Mouse (Mus musculus) left cerebral cortex, postnatal 25 days (tissue): ENCODE measurements around the gene B3gnt7. TPM values are rescaled to one million over a fixed set of nuclear protein-coding genes. Genes with fewer than 3 reads are reported as not detected.

Source experiments
- DNase-seq, 2 experiments: peaks; one replicate each; pipeline ENCODE4 v3.0.0; 2022; ENCODE audit warnings: low spot score in 2 of 2, mixed read lengths in 1 of 2
- intact Hi-C: fragments of 180-260 bp; cut with DNase I; formaldehyde crosslinking; loops from one replicate; pipeline ENCODE4 v1.15.1; 2025
- total RNA-seq, 2 experiments: library from RNA; stranded (reverse); gene quantifications; 2 replicates each; pipeline ENCODE4 v1.2.3; 2021

The B3gnt7 gene
- 1 to 10 TPM; 1.2 to 1.4 TPM for total RNA-seq

DNA sequence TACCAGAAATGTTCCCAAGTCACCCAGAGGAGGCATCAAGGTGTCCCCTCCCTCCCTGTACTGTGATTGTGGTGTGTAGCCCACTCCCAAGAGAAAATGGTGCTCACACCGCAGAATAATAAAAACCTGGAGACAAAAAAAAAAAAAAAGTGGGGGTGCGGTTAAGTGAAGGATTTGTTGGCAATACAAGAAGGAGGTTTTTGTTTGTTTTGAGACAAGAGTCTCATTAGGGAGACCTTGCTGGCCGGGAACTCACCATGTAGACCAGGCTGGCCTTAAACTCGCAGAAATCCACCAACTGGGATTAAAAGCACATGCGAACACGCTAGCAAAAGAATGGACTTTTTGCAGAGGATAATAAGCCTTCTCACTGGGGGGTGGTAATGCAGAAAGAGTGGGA lies at the start of gene B3gnt7:
B3gnt7 (plus strand) TSS at position 301 of the 400 bp plus-strand sequence.
- no peak for DNase-seq
- intact Hi-C loops = no loop called here

DNA sequence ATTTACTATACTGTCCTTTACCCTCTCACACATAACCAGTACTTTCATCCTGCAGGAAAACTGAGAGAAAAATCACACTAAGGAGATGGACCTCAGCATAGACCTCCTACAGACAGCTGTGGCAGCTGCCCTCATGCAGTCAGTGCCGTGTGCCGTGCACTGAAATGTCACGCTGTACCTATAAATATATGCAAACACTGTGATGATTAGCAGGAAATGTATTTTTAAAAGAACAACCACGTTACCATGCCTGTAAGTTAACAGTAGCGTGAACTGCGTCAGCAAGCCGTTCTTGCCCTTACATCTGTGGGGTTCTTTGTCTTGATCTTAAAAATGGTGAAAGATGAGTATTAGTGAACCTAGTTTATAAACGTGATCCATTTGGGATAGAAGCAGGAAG lies 49.2 kb upstream of the B3gnt7 start:
- intact Hi-C loops = no loop called here
- DNase-seq = no peak

DNA sequence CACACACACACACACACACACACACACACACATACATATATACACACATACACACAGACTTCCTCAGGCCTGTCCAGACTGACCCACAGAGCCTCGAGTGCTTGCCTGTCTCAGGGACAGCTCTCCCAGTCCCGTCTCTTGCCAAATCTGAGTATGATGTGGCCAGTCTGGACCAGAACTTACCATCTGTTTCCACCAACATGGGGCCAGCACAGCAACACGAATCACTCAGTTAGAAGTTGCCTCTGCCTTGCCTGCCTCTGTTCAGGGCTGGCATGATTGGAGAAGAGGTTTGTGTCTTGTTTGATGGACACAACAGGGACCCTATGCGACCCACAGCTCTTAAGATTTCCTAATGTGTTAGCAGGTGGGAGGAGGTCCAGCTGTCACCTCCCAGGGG lies 46.3 kb upstream of the B3gnt7 start:
- intact Hi-C loops = no loop called here
- no peak for DNase-seq

DNA sequence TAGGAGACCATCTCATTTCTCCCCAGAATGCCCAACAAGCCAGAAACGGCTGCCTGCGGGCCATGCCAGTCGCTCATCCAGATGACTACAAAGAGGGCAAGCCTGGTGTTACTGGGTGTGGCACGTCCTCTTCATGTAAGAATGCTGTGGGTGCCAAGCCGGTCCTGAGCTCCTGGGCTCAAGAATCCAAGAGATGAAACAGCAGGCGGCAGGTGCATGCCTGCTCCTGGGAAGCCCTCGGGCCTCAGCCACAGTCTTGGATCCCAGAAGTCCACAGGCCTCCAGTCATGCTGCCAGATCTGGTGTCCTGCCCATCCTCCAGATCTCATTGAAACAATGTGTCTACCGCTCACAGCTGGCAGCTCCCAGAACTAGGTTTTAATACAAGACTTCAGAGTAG lies 45.4 kb upstream of the B3gnt7 start:
- no peak for DNase-seq
- intact Hi-C loops = no loop called here

DNA sequence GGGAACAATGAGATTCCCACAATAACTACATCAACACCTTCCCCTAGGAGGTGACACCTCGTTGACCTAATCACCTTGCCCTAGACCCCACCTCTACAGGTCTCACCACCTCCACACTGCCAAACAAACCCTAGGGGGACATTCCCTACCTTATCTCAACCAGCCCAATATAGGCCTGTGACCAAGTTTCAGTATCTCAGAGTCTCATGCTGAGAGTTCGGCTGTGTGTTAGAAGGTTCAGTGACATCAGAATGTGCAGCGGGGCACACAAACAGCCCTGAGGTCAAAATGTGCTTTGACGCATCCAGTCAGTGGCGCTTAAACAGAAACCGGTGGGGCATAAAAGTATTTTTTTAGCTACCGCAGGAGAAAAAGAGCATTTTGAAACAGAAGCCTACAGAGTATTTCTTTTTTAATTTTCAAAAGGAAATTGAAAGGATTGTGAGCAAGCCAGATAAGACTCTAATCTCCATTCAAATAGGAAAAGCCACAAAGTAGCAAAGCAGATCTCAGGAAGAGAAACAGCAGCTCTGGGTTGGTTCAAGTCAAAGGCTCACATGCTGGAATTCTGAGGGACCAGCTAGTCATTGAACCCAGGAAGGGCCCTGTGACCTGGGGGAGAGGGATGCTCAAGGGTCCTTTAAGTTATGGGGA lies 44.3 kb upstream of the B3gnt7 start:
- no peak for DNase-seq
- intact Hi-C loops = no loop called here

DNA sequence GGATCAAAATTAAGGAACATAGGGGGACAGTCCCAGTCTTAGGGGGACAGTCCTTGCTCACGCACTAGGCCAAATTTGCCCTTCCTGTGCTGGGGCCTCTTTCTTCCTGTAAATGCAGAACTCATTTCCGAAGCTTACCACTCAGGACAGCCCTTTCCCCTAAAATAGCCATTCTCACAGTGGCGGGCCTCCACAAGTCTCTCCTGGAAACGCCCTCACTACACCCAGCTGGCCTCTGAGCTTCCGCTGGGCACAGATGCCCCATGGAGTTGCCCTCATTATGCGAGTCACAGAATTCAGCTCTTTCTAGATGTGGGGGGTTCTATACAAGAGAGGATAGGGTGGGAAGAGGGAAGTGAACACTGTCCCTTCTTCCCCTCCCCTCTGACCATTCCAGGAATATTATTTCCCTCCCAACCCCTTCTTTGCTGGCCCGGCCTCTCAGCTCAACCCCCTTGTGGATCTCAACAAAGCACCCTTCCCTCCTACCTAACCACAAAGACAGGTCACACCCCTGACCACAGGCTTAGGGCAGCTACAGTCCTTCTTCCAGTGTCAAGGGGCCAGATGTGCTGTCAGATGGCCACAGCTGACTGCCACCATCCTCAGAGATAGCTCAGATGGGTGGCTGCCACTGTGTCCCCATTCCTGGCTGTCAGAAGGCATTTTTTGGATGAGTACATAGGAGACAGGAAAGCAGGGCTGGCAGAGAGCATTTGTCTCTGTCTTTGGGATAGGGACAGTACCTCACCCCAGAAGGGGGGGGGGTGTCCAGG lies 38.9 kb upstream of the B3gnt7 start:
- no peak for DNase-seq
- intact Hi-C loops = no loop called here

DNA sequence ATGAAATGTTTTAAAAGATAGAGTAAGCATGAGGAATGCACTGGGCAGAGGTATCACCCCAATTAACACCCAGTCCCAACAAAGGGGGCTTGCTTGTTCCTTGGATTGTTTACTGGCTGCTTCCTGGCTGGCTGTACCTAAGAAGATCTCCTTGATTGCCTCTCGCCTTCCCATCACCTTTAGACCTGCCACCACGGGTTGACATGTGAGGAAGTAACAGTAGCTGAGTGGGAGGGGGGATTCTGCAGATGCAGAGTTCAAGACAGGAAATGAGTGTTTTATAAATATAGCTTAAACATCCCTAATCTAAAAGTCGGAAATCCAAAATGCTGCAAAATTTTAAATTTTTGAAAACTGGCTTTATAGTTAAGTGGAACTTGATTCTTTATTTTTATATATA lies 37.6 kb upstream of the B3gnt7 start:
- intact Hi-C loops = no loop called here
- DNase-seq = no peak

DNA sequence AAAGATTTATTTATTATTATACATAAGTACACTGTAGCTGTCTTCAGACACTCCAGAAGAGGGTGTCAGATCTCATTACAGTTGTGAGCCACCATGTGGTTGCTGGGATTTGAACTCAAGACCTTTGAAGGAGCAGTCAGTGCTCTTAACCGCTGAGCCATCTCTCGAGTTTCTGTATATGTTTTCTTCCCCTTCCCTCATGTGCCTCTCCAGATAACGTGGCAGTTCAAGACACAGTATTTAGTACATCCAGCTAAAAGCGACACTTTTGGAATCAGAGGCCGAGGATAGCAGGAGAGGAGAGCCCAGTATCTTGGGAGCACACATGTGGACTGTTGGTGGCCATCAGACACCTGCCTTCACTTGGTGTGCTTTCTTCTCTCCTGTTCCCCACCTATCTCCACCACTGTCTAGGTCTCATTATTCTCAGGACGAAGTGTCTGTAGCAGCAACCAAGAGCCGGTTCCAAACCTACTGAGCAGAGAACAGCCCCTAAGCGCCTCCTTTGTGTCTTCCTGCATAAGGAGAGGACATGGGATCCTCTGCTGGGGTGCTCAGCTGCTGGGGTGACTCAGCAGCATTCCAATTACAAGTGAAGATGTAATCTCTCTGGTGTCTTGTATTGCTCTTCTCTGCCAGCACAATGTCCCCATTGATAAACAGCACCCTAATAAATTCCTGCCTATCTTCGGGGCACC lies 34.0 kb upstream of the B3gnt7 start:
- intact Hi-C loops = no loop called here
- no peak for DNase-seq

DNA sequence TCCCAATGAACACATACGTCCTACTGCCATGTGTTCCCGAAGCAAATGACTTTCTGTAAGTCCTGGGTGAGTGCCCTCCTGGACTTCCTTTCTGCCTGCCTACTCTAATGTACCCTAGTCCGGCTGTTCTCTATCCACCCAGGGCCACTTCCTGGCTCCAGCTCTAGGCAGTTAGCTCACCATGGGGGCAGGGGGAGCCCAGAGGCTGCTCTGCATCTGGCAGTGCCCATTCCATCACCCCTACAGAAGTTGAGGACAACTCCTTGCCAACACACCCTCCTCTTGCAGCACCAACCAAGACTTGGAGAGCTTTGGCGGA lies 33.5 kb upstream of the B3gnt7 start:
- intact Hi-C loops = no loop called here
- no peak for DNase-seq

DNA sequence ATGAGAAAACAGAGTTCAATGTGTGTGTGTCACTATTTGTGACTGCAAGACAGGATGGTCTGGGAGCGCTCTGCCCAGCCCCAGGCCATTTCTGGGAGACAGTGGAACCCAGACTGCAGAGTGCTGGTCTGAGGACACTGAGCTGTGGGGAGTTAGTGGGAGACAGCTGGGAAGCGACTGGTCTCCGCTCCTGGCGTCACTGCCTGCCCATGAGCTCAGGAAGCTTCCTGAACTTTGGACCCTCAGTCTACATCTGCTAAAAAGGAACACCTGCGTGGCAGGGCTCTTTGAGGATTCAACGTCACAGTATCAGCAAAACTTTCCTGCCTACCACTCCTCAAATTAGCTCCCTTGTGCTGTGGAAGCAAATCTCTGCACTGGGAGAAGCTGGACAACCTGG lies 30.9 kb upstream of the B3gnt7 start:
- intact Hi-C loops = no loop called here
- DNase-seq = no peak

DNA sequence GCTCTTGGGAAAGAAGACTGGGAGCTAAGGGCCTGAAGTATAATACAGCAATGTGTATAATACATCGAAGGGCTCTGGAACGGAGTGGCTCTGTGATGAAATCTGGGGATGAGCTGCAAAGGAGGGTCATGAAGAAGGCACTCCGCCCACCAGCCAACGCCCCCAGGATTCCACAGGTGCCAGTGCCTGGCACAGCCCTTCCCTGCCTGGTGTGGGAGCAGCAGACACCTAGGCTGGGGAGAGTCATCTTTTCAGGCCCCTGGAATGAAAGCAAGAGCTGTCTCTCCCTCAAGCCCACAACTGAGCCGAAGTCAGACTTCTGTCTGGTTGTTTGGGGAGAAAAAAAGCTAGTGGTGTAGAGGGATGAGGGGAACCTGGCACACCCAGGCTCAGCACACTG lies 25.6 kb upstream of the B3gnt7 start:
- intact Hi-C loops = no loop called here
- DNase-seq = no peak

DNA sequence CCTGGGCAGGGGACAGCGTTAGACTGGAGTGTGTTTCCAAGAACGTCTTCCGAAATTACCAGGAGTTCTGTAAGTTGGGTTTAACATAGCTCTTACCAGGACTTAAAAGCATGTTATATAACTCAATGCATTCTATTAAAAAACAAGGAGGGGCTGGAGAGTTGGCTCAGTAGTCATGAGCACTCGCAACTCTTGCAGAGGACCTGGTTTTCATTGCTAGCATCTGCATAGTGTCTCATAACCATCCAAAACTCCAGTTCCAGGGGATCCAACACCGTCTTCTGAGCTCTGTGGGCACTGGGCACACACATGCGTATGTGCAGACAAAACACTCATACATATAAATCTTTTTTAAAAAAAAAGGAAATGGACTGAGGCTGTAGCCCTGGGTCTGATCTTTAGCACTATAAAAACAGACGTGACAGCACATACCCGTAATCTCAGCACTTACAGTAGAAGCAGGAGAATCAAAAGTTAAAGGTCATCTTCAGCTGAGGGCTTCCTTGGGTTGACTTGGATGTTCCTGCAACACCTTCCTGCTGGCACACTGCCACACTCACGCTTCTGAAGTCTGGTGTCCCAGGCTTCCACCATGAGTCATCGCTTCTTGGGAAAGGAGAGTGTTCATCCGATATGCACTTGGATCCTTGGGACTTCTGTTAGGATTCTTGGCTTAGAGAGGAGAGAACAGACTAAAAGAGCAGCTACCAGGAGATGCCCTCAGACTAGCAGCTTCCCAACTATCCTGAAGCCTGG lies 20.7 kb upstream of the B3gnt7 start:
- DNase-seq = peak; percentile 57 to 75
- intact Hi-C loops = no loop called here

DNA sequence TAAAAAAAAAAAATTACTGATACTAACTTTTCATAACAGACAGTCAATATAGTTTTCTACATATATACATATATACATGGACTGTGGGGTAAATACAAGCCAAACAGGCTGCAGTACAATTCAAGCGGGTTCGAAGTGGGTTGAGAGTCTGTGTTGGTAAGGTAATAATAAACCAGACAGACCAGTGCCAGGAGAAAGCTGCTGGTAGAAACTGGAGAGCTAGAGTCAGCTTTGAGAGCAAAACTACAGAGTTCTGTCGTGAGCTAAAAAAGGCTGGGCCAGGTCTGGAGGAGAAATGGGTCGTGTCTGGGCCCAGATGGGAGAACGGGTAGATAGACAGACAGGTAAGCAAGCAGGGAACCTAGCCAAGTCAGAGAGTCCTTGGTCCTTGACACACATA lies 18.5 kb upstream of the B3gnt7 start:
- intact Hi-C loops = no loop called here
- DNase-seq = no peak

DNA sequence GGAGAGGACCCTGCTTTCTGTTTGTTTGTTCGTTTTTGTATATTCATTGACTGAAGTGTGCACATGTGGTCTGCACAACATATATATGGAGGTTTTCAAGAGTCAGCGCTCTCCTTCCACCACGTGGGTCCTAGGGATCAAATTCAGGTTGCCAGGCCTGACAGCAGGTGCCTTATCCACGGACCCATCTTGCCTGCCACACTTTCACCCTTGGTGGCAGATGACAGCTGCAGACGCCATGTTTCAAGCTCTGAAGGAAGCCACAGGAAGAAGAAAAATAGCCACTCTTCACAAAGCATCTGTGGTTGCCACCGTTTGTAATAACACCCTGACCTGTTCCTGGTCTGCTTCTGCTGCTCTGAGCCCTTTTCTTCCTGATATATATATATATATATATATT lies 17.3 kb upstream of the B3gnt7 start:
- intact Hi-C loops = no loop called here

DNA sequence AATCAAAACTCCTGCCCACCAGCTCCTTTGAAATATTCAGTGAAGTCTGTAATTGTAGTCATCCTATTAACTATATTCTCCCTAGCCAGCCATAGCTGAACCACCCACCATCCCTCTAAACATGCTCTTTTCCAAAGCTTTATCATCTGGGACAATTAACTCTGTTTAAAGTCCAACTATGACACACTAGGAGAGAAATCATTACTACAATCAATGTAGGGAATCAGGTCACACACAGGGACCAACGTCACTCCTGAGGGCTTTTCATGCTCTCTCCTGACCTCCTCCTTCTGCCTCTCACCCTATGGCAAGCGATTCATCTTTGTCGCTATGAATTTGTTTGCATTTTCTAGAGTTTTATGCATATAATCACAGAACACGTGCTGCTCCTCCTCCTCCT lies 15.2 kb upstream of the B3gnt7 start:
- intact Hi-C loops = no loop called here
- DNase-seq = no peak

More for the DNA sequence above, 17.3 kb upstream of the B3gnt7 start:
- no peak for DNase-seq

DNA sequence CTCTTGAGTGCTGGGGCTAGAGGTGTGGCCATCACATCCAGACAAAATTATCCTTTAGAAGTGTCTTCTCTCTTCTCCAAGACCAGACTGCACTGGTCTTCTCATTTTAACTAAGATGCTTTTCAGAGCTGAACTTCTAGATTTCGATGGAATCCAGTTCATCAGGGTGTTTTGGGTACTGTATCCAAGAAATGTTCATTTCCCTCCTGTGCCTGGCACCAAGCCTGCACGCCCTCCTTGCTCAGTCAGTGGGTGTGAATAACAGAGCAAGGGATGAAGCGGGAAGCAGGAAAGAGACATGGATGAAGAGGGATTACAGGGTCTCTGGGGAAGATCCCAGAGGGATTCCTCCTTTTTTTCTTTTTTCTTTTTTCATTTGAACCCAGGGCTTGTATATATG lies 12.2 kb upstream of the B3gnt7 start:
- peak in 1 of 2 experiments; percentile 53 for DNase-seq
- intact Hi-C loops = no loop called here

DNA sequence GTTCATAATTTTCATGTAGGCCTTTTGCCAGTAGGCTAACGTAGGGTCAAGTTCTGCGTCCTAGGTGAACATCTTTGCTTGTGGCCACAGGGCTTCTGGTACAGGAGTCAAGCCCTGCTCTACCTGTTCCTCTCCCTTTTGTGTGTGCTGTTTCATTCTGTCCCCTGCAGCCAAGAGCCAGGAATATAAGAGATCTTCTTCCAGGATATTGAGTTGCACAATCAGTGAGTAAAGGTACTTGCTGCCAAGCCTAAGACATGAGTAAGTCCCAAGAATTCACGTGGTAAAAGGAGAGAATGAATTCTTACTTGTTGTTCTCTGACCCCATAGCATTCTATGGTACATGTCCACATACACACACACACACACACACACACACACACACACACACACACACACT lies 9.5 kb upstream of the B3gnt7 start:
- intact Hi-C loops = no loop called here
- no peak for DNase-seq

DNA sequence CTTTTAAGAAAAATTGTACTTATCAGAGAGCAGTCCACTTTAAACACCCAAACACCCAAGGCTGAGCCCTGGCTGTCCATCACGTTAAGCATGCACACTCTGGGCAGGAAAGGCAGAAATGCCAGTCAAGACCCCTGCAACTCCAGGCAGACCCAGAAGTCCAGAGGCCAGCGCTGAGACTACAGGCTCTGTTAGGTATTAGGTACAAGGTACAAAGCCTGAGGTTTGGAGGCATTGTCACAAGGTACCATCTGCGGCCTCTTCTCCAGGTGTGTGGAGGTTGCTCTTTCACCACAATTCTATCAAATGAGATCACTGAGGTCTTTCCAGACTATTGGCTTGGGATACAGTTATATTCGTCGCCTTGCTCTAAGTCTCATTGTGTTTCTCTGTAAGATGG lies 8.8 kb upstream of the B3gnt7 start:
- intact Hi-C loops = no loop called here
- no peak for DNase-seq

DNA sequence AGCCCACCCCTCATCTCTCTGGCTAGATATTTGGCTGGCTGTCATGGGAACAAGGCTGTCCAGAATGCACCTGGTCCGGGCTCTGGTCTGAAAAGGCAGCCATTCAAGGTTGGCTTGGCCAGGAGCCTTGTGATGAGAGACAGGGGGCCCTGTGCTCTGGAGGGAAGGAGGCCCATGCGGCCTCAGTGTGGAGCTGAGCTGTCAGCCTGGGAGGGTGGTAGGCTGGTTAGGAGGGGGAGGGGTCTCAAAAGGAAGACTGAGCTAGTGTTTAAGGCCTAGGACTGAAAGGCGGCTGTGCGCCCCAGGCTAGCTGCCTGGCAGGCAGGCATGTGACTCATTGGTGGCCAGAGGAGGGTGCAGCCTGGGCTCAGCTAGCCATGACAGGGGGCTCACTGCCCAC lies 8.2 kb upstream of the B3gnt7 start:
- intact Hi-C loops = no loop called here
- peak in 1 of 2 experiments; percentile 14 for DNase-seq

DNA sequence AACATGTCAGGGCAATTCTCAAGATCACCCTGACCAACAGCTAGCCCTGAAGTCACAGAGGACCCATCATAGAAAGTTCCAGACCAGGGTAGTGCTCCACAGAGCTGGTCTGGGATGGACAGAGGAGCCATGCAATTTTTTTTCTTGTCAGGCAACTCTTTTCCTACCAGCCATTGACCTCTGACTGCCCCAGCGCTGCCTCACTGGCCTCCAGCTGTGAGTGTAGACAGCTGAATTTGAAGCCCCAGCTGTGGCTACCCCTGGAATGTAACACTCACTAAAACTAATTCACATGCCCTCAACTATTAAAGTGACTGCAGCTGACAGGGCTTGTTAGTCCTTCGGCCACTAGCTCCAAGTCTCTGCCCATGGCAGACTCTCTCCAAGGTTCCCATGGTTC lies 2.5 kb upstream of the B3gnt7 start:
- intact Hi-C loops = no loop called here
- no peak for DNase-seq
